Mouse (Mus musculus): ENCODE measurements at regions not wholly inside any gene's neighbourhood (a gene's known extent, or its start where the extent isn't known, plus 50 kb on each side); places are given as distances from the start of the nearest gene placed in this dataset.

- DNase-seq (ENCODE audit: low spot score): no peak
These were observed 140.4 kb upstream of the BC052040 start for GRCm38 (mm10) chr2:115441100-115441499.

GRCm38 (mm10) chr2:115449783-115450483, 131.6 kb upstream of the BC052040 start:
- DNase-seq (ENCODE audit: low spot score): no peak

DNA sequence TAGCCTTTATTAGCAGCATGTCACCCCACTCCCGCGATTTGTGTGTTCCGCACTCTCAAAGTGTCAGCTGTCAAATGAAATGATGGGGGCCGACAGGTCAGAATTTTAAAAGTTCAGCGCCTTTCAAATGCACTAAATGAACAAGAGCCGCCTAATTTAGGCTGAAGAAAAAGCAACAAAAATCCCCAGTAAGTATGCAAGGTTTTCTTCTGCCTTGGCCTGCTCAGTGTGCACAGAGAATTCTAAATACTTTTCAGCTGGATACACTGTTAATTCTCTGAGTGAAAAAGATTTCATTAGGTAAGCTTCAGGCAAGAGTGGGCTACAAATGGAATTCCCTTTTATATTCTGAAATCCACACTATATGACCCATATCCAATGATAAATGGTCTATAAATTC, 125.9 kb upstream of the BC052040 start:
- DNase-seq (ENCODE audit: low spot score): no peak

GRCm38 (mm10) chr2:115456372-115457022, 125.0 kb upstream of the BC052040 start:
- DNase-seq (ENCODE audit: low spot score): no peak

- DNase-seq (ENCODE audit: low spot score): no peak
These were observed 121.3 kb upstream of the BC052040 start for GRCm38 (mm10) chr2:115460028-115460881.

DNA sequence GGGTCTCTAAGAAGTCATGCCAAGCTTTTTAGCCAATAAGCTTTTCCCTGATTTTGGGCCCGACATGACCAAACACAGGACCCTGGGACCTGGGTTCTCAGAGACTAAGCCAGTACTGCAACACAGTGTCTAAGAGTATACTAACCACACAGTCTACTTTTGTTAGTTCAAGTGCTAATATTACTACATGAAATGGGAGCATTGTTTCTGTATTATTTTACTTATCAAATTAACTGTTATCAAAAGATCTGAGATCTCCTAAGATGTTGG, 120.7 kb upstream of the BC052040 start:
- no peak for DNase-seq (ENCODE audit: low spot score)

- no peak for DNase-seq (ENCODE audit: low spot score)
These were observed 115.3 kb upstream of the BC052040 start for GRCm38 (mm10) chr2:115466170-115466569.

- no peak for DNase-seq (ENCODE audit: low spot score)
These were observed 114.3 kb upstream of the BC052040 start for GRCm38 (mm10) chr2:115467107-115467745.

GRCm38 (mm10) chr2:115467936-115468335, 113.6 kb upstream of the BC052040 start:
- no peak for DNase-seq (ENCODE audit: low spot score)

- DNase-seq (ENCODE audit: low spot score): no peak
These were observed 113.0 kb upstream of the BC052040 start for GRCm38 (mm10) chr2:115468471-115468909.

DNA sequence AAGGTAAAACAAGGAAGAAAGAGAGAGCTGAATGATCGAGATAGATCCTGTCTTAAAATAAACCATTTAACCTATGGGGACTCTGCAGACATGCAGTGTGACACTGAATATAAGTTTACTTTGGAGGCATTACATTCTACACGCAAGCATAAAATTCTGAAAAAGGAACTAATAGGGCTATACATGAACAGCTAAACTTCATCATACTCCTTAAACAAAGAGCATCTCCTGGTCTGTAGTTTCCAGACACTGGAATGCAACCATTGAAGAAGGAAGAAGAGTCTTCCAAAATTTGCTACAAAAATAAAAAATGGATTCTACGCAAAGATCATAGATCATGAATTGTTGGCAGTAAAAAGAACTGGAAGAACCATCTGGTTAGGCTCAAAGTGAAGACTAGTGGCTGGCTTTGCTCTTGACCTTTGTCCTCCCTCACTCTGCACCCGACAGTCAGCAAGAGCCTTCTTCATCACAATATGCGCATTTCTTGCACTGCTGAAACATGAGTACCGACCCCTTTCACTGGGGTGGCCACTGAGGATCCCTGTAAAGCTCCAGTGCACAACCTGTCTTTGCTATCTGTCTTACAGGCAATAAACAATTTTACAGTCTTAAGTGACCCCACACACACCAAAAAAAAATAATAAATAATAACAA, 112.2 kb upstream of the BC052040 start:
- DNase-seq (ENCODE audit: low spot score): no peak

DNA sequence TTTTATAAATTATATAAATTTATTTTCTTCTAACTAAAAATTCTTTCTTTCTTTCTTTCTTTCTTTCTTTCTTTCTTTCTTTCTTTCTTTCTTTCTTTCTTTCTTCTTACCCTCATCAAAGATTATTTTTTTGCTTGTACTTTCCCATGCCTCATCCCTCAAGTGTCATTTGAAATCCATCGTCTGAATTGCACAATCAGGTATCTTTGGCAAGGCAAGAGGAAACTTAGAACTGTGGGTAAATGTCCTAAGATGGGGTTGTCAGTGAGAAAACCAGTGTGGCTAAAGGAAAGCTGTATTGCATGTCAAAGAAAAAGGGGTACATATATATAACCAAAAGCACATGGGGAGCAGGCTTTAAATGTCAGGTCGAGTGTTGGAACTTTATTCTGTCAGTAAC, 109.1 kb upstream of the BC052040 start:
- DNase-seq (ENCODE audit: low spot score): no peak

DNA sequence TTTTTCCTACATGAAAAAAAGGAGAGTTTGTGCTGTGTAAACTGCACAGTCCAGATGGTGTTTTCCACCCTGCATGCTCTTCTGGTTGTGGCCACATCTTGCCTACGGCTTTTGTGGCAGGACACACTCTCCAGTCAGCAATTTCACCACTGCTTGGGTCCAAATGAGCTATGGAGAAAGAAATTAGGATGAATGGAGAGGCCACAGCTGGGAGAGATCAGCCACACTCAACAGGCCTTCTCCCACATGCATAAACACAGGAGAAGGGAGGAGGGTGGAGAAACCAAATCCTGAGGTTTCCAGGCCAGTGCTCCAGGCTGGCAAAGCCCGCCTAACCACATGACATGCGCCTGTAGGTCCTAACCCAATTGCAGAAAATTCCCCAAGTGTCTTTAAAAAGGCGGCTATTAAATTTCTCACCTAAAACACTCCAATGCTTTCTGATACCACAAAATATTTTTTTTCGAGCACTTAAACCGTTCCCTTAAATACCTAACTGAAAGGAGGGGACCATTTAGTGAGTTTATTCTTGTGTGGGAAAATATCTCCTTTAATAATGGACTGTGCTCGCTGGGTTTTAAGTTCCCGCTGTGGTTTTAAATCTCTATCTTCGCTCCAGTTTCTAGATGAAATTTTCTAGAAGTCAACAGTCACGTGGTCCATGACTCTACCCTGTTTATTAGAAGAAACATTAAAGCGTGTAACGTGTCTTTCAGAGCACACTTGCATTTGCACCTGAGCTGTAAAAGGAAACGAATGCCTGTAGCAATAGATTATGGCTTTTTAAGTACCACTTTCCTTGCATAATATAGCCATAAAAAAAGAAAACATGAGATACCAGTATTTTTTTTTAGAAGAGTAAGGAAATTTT, 97.9 kb upstream of the BC052040 start:
- DNase-seq (ENCODE audit: low spot score): peak; percentile 72

- no peak for DNase-seq (ENCODE audit: low spot score)
These were observed 93.1 kb upstream of the BC052040 start for GRCm38 (mm10) chr2:115488465-115488864.

DNA sequence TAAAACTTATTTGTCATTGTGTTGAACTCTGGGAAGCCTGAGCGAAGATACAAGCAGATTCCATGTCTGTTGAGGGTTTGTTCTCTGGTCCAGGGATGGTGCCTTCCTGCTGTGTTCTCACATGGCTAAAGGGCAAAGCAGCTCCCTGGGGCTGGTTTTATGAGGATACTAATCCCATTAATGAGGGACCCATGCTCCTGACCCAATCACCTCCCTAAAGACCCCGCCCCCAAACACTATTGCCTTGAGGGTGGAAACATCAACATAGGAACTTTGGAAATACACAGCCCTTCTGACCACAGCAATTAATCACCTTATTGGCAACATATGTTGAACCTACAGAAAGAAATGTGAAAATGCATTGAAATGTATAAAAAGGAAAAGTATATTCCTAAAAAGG, 88.5 kb upstream of the BC052040 start:
- no peak for DNase-seq (ENCODE audit: low spot score)

- no peak for DNase-seq (ENCODE audit: low spot score)
These were observed 81.6 kb upstream of the BC052040 start for GRCm38 (mm10) chr2:115499904-115500303.

- DNase-seq (ENCODE audit: low spot score): no peak
These were observed 72.0 kb upstream of the BC052040 start for GRCm38 (mm10) chr2:115509527-115509926.

GRCm38 (mm10) chr2:115511146-115511545, 70.4 kb upstream of the BC052040 start:
- DNase-seq (ENCODE audit: low spot score): no peak

DNA sequence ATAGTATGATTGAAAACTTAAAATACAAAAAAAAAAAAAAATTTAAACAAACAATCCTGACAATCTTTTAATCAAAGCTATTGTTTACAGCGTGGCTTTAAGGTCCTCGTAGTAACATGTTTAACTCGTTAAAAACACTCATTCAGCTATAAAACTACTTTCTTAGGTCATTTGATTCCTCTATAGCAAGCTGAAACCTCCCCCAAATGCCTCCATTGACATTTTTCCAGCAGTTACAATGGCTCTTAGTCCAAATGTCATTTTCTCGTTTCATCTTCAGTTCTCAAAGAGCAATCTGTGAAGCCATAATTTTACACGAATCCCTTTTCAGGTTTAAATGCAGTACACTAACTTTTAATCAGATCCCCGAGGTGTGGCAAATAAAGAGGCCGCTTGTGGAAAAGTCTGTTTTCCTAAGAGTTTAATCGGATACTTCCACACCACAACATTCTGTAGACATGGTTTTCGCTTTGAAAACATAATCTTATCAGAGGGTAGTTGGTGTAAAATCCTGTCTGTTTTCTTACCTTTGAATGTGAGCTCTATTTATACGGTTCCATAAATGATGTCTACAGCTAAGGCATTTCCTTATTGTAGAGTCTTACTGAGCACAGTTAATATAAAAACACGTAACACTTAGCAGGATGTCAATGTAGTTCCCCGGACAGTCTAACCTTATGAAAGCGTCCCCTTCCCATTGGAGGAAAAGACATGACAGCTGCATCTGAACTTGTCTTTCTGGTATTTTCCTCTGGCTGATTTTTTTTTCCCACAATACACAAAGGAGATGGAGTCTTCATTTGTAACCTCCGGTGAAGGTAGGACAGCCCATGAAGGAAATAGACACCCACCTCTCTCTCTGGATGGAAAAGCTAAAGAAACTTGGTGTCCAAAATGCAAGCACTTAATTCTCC, 69.6 kb upstream of the BC052040 start:
- DNase-seq (ENCODE audit: low spot score): no peak

DNA sequence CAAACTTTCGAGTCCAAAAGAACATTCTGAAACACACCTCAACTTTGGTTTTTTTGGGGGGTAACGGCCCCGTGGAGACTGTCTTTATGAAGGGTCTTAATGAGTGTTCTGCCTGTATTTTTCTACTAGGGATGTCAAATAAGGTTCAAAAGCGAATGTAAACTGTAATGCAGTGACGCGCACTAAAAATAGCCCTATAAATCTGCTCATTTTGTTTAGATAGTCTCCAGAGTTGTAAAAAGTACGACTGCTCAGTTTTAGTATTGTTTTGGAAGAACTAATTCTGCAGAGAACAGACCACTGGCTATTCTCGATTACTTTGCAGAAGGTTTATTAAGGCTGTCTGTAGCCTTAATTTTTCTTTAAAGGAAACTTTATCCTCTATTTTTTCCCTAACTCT, 68.6 kb upstream of the BC052040 start:
- DNase-seq (ENCODE audit: low spot score): no peak

Measured in urinary bladder, postnatal 14 days (tissue).